Mouse (Mus musculus): ENCODE results near the gene Tlcd1. TPM values are rescaled to one million over a fixed set of nuclear protein-coding genes. Genes with fewer than 3 reads are reported as not detected.

The Tlcd1 gene
- polyA plus RNA-seq, 1 experiment from 2014 or later = 10.5 TPM

DNA sequence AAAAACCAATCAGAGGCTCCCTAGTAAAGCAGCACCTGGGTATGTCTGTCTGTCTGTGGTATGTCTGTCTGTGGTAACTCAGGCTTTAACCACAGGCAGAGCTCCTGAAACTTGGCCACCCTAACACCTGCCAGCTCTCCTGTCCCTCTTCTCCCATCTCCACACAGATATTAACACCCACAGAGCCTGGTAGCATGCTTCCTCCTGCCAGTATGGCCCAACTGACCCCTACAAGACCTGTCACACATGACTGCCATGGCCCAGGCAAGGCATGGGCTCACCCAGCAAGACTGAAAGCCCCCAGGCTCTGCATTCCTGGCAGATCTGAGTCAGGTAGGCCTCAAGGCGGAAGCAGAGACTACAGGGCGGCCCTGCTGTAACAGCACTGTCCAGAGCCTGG lies 13.5 kb upstream of the Tlcd1 start:
- WGBS = 77% methylated on average over 2 of the region's 2 CpGs
- ATAC-seq (ENCODE audit: low FRiP score, low read depth) = no peak

DNA sequence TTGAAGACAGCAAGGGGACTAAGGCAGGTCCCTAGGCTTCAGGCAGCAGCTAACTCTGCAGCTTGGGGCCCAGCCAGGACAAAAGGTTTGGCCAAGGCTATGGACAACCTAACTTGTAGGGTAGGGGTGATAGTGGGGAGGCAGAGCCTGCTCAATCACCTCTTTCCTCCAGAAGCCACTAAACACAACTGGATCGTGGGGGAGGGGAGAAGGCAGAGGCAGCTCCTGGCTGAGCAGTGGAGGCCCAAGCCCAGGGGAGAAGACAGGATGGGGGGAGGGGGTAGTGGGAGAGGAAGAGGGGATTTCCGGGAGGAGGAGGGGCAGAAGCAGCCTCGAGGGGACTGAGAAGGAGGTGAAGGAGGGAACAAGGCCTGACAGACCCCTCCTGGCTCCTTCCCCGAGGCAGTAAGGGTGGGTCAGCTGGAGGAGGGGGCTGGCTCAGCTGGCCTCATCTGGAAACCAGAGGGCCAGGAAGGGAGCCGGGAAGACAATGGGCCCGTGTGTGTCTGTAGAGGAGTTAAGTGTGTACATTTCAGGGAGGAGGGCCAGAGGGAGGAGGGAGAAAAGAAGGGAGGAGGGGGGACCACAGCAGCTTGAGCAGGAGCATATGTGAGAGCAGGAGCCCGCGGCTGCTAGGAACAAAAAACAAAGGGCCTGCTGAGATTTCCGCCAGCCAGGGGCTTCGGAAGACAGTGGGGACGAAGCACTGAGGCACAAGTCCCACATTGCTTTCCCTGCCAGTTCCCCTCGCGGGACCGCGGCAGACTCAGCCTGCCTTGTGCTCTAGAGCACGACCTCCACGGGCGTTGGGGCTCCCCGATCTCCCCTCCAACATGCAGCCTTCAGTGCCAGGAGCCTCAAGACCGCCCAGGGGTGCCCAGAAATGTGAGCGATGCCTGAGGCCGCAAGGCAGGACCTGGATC lies 12.6 kb upstream of the Tlcd1 start:
- Histone ChIP-seq H3K27me3 (replicated peaks) (no peaks in the 10 kb centered on the region), H3K4me1 (peaks cover 36% of the 10 kb centered on the region), H3K4me2 (replicated peaks) (peak overlapping the region; percentile 78), H3K27ac (peak overlapping the region; percentile 92), H3K4me3 (peak overlapping the region; percentile 99), H3K9ac (peak overlapping the region; percentile 100), H3K9me3 (no peaks in the 10 kb centered on the region), H3K36me3 (peaks cover 39% of the 10 kb centered on the region)
- ATAC-seq (ENCODE audit: low FRiP score, low read depth) = peak; percentile 57
- under 1% methylated on average over 22 of the region's 22 CpGs for WGBS

More for the DNA sequence above, 13.5 kb upstream of the Tlcd1 start:
- H3K27ac ChIP-seq = peak overlapping the region; percentile 92; the same call in 1 of the 2 replicates
- H3K27me3 ChIP-seq (replicated peaks) = no peaks in the 10 kb centered on the region
- peak overlapping the region; percentile 99 for H3K4me3 ChIP-seq
- no peaks in the 10 kb centered on the region for H3K9me3 ChIP-seq
- H3K4me1 ChIP-seq = peaks cover 36% of the 10 kb centered on the region
- peak overlapping the region; percentile 78 for H3K4me2 ChIP-seq (replicated peaks)
- H3K9ac ChIP-seq = peak overlapping the region; percentile 100
- peaks cover 48% of the 10 kb centered on the region for H3K36me3 ChIP-seq

DNA sequence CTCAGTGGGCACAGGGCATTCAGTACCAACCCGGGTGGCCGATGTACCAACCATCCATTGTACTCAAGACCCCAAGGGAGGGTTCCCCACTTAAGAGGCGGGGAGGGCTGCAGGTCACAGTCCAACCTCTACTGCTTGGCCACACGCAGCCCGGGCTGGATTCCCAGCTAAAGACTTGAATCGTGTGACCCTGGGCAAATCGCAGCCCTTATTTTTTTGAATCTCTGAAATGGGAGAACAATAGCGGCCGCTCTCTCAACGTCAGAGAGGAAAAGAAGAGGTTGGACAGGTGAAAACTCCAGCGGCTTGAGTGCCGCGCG lies 11.9 kb upstream of the Tlcd1 start:
- Histone ChIP-seq H3K9me3 (no peaks in the 10 kb centered on the region), H3K4me1 (peaks cover 35% of the 10 kb centered on the region), H3K36me3 (peaks cover 33% of the 10 kb centered on the region), H3K9ac (peak overlapping the region; percentile 100), H3K4me3 (peak overlapping the region; percentile 99), H3K27me3 (replicated peaks) (no peaks in the 10 kb centered on the region), H3K27ac (peak overlapping the region; percentile 92), H3K4me2 (replicated peaks) (peak overlapping the region; percentile 78)
- WGBS = under 1% methylated on average over 14 of the region's 14 CpGs
- ATAC-seq (ENCODE audit: low FRiP score, low read depth) = peak; percentile 13; the same call in 1 of the 2 replicates

DNA sequence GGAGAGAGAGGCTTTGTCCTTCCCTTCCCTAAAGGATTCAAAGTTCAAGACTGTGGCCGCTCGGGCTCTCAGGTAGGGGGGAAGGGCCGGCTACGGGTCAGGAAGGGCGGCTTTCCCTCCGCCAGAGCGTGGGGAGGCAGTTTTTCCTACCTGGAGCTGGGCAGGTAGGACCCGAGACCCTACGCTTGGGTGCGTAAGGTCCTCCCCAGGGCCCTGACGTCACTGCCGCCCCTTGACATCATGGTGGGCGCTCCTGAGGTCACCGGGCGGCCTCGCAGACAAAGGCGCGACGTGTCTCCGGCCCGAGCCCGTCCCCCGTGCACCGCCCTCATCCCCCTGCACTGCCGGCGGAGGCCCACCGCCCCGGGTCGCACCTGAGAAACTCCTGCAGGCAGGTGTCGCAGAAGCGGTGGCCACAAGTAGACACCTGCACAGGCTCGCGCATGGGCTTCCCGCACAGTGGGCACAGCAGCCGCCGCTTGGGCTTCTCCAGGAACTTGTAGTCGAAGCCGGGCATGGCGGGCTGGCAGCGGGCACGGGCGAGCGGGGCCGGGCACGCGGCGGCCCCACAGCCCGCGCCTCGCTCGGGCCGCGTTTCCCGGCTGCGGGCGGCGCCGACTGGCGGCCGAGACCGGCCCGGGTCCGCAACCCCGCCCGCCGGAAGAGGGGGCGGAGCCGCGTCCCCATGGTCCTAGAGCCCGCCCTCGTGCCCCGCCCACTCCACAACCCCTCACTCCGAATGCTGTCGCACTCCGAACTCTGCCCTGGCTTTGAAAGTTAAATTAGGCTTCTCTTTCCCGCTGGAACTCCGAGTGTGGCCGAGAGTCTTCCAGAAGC lies 11.4 kb upstream of the Tlcd1 start, which contains the start of gene Traf4:
Traf4 (minus strand) TSS at position 666 of the 837 bp plus-strand sequence.
- H3K27me3 ChIP-seq (replicated peaks) = no peaks in the 10 kb centered on the region
- peak; percentile 76 for ATAC-seq (ENCODE audit: low FRiP score, low read depth)
- H3K9me3 ChIP-seq = no peaks in the 10 kb centered on the region
- peak within 1 kb of the TSS; percentile 78 for H3K4me2 ChIP-seq (replicated peaks)
- peaks cover 27% of the 10 kb centered on the region for H3K36me3 ChIP-seq
- H3K27ac ChIP-seq = peak within 1 kb of the TSS; percentile 92
- H3K4me1 ChIP-seq = peaks cover 34% of the 10 kb centered on the region
- WGBS = under 1% methylated on average over 78 of the region's 78 CpGs
- peak within 1 kb of the TSS; percentile 100 for H3K9ac ChIP-seq
- H3K4me3 ChIP-seq = peak within 1 kb of the TSS; percentile 99

DNA sequence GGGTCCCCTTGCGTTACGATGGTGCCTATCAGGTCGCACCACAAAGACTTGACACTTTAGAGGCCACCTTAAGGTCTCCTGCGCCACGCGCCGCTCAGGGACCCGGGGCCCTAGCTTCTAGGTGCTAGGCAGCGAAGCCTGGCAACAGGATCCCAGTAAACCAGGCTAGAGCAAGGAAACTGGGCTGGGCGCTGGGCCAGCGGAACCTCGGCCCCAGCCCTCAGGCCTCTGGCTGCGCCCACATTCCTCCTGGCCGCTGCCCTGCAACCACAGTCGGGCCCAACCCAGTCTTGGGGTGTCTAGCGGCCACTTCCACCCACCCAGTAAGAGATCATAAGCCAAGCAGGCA lies 10.8 kb upstream of the Tlcd1 start:
- 0 out of 2 replicates have a peak overlapping the region, but pooled peaks have one; percentile 92 for H3K27ac ChIP-seq
- peak overlapping the region; percentile 99 for H3K4me3 ChIP-seq
- peaks cover 34% of the 10 kb centered on the region for H3K4me1 ChIP-seq
- H3K36me3 ChIP-seq = peaks cover 21% of the 10 kb centered on the region
- H3K9ac ChIP-seq = peak overlapping the region; percentile 100
- no peaks in the 10 kb centered on the region for H3K27me3 ChIP-seq (replicated peaks)
- ATAC-seq (ENCODE audit: low FRiP score, low read depth) = peak; percentile 8; the same call in 1 of the 2 replicates
- WGBS = 3% methylated on average over 16 of the region's 16 CpGs
- peak overlapping the region; percentile 78 for H3K4me2 ChIP-seq (replicated peaks)
- no peaks in the 10 kb centered on the region for H3K9me3 ChIP-seq

DNA sequence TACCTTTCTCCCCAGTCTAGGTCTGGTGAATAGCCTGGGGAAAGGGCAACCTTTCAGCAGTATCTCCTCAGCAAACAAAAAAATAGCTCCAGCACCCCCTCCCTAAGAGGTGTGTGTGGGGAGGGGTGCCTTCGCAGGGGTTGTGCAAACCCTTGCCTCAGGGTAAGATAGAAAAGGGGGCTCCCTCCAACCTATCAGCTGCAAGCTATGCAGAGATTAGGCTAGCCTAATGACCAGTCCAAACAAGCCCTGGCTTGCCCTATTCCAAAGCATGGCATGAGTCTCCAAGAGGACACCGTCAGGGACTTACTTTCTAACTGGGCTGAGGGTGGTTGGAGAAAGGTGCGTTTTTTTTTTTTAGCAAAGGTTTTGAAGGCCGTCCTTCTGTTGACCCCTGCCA lies 10.3 kb upstream of the Tlcd1 start:
- H3K4me1 ChIP-seq = peaks cover 34% of the 10 kb centered on the region
- H3K9me3 ChIP-seq = no peaks in the 10 kb centered on the region
- H3K27ac ChIP-seq = 0 out of 2 replicates have a peak overlapping the region, but pooled peaks have one; percentile 92
- H3K4me2 ChIP-seq (replicated peaks) = peak overlapping the region; percentile 78
- 57% methylated on average over 4 of the region's 4 CpGs for WGBS
- ATAC-seq (ENCODE audit: low FRiP score, low read depth) = no peak
- no peak overlapping the region; the same call in 1 of the 2 replicates for H3K4me3 ChIP-seq
- H3K9ac ChIP-seq = peak overlapping the region; percentile 100
- peaks cover 17% of the 10 kb centered on the region for H3K36me3 ChIP-seq
- no peaks in the 10 kb centered on the region for H3K27me3 ChIP-seq (replicated peaks)

DNA sequence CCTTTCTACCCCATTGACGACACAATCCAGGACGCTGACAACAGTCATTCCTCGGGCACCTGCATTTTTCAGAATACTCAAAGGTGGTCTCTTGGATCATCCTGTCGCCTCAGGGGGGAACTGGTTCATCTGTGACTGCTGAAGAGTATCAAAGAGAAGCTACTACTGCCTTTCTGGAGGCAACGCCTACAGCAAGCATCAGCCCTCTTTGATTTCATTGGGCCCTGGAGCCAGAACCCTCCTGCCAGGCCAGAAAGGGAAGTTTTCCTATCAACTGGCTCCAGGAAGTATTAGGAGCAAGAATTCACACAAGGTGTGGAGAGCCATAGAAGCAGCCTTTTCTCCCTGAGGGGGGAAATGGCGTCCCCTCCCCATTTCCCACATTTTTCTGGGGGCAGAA lies 9.9 kb upstream of the Tlcd1 start:
- Histone ChIP-seq H3K36me3 (peaks cover 12% of the 10 kb centered on the region), H3K9me3 (no peaks in the 10 kb centered on the region), H3K4me2 (replicated peaks) (no peak overlapping the region), H3K4me3 (no peak overlapping the region), H3K9ac (no peak overlapping the region), H3K27ac (no peak overlapping the region), H3K4me1 (peaks cover 34% of the 10 kb centered on the region), H3K27me3 (replicated peaks) (no peaks in the 10 kb centered on the region)
- 74% methylated on average over 6 of the region's 6 CpGs for WGBS
- no peak for ATAC-seq (ENCODE audit: low FRiP score, low read depth)

DNA sequence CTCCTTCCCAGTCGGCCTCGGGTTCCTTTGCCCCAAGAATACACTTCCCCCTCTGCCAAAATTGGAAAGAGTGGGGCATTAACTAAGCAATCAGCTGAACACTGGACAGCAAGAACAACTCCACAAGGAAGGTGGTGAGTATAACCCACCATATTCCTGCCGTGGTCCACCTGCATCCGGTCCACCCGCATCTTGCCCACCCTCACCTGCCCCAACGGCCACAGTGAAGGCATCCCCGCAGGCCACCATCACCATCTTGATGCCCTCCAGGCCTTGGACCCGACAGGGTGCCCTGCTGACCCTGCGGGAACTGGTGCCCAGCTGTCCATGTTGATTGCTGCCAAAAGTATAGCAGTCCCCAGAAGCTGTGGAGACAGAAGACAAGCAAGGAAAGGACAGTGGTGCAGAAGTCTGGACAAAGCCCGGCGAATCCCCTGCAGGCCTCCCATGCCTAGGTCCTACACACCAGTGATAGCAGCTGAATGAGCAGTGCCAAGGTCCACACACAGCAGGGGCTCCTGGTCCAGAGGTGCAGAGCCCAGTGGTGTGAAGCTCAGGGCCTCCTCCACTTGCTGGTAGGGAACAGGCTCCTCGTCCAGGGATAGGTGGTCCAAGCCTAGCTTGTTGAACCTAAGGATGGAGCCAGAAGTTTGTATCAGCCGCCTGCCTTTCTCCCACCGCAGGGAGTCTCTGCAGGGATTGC lies 9.1 kb upstream of the Tlcd1 start:
- Histone ChIP-seq H3K27me3 (replicated peaks) (no peaks in the 10 kb centered on the region), H3K9ac (no peak overlapping the region), H3K4me1 (peaks cover 27% of the 10 kb centered on the region), H3K36me3 (peaks cover 4% of the 10 kb centered on the region), H3K4me3 (no peak overlapping the region), H3K4me2 (replicated peaks) (no peak overlapping the region), H3K27ac (no peak overlapping the region), H3K9me3 (no peaks in the 10 kb centered on the region)
- ATAC-seq (ENCODE audit: low FRiP score, low read depth) = no peak
- 91% methylated on average over 14 of the region's 14 CpGs for WGBS

DNA sequence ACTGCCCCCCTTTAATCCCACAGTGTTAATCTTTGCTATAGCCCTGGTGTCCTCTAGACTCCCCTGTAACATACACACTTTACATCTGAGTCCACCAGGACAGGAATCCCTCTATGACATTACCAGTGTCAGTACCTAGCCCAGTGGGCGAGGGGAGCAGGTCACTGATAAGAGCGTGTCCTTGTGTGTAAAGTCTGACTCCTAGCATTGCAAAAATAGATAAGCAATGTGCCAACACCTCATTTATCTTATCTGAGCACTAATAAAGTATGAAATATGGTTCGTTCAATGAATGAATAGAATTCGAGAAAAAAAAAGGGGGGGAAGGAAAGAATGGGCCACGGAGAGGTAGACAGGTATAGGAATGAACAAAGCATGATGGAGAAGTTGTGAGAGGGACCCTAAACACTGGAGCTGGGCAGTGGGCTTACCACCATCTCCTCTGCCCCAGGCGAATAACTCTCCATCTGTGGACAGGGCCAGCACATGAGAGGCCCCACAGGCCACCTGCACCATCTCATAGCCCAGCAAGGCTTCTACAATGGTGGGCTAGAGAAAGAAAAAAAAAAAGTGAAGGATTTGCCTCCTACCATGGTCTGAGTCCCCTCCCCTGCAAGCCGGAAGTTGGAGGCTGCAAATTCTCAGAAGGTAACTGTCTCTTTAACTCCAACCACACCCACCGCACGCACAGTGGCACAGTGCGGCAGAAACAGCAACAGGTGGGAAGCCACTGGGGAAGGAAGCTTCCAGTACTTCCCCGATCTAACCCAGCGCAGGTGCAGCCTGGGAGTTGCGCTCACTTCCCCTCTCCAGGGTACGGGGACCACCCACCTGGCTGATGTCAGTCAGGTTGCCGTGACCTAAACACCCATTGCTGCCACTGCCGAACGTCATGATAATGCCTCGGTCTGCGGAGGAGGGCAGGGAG lies 7.7 kb upstream of the Tlcd1 start:
- H3K4me2 ChIP-seq (replicated peaks) = no peak overlapping the region
- no peak overlapping the region for H3K27ac ChIP-seq
- no peak overlapping the region for H3K9ac ChIP-seq
- WGBS = 66% methylated on average over 19 of the region's 19 CpGs
- no peaks in the 10 kb centered on the region for H3K36me3 ChIP-seq
- no peak for ATAC-seq (ENCODE audit: low FRiP score, low read depth)
- peaks cover 13% of the 10 kb centered on the region for H3K4me1 ChIP-seq
- no peaks in the 10 kb centered on the region for H3K9me3 ChIP-seq
- H3K27me3 ChIP-seq (replicated peaks) = no peaks in the 10 kb centered on the region
- H3K4me3 ChIP-seq = no peak overlapping the region

DNA sequence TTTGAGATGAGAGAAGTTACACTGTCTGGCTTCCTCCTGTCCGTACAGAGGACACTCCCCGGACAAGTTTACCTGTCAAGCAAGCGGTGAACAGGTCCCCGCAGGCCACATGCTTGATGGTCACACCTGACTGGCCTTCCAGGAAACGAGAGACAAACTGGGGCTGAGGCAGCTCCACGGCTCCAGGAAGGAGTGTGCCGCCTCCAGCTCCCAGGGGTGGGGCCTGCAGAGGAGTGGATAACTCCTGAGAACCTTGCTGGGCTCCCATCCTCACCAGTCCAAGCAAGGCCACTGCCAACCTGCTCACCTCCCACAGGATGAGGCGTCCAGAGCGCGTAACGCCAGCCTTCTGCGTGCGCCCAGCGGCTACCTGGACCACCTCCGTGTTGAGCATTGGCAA lies 6.2 kb upstream of the Tlcd1 start:
- no peak overlapping the region for H3K4me2 ChIP-seq (replicated peaks)
- no peaks in the 10 kb centered on the region for H3K36me3 ChIP-seq
- no peak overlapping the region for H3K9ac ChIP-seq
- H3K9me3 ChIP-seq = no peaks in the 10 kb centered on the region
- H3K27ac ChIP-seq = no peak overlapping the region
- 95% methylated on average over 15 of the region's 15 CpGs for WGBS
- H3K4me3 ChIP-seq = no peak overlapping the region
- no peak for ATAC-seq (ENCODE audit: low FRiP score, low read depth)
- H3K27me3 ChIP-seq (replicated peaks) = no peaks in the 10 kb centered on the region
- H3K4me1 ChIP-seq = peaks cover 11% of the 10 kb centered on the region

DNA sequence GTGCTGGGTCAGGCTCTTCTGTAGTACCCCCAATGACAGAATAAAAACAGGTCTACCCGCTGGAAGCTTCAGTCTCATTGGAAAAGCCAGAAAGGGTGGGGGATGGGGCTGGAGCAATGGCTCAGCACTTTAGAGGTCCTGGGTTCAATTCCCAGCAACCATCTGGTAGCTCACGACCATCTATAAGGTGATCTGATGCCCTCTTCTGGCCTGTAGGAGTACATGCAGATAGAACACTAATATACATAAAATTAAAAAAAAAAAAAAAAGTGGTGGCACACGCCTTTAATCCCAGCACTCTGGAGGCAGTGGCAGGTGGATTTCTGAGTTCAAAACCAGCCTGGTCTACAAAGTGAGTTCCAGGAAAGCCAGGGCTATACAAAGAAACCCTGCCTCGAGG lies 5.2 kb upstream of the Tlcd1 start:
- Histone ChIP-seq H3K9ac (no peak overlapping the region), H3K9me3 (no peaks in the 10 kb centered on the region)

More for the DNA sequence above, 5.2 kb upstream of the Tlcd1 start:
- no peaks in the 10 kb centered on the region for H3K36me3 ChIP-seq
- no peak for ATAC-seq (ENCODE audit: low FRiP score, low read depth)
- no peak overlapping the region for H3K4me2 ChIP-seq (replicated peaks)
- no peak overlapping the region for H3K4me3 ChIP-seq
- peaks cover 6% of the 10 kb centered on the region; the same call in 1 of the 2 replicates for H3K4me1 ChIP-seq
- H3K27me3 ChIP-seq (replicated peaks) = no peaks in the 10 kb centered on the region
- 69% methylated on average over 4 of the region's 4 CpGs for WGBS
- no peak overlapping the region for H3K27ac ChIP-seq

All from neural tube, embryonic 12.5 days (tissue).